Mouse (Mus musculus) embryonic facial prominence, embryonic 13.5 days (tissue): ENCODE data around the gene Ffar4. TPM values are rescaled to one million over a fixed set of nuclear protein-coding genes. Genes with fewer than 3 reads are reported as not detected.

Experiments used
- ATAC-seq: fragments of 200-750 bp; cut with Nextera tagmentation; 2 replicates; pipeline ENCODE4 v1.8.0; 2017; ENCODE audit warnings: low read depth; ENCODE audit not compliant: insufficient number of reproducible peaks, insufficient read depth, low FRiP score, low TSS enrichment
- H3K27ac ChIP-seq: fragments of 300-500 bp; sonication (generic); 2 replicates; pipeline ENCODE4 v1.5.1; 2015; ENCODE audit warnings: moderate library complexity, mild to moderate bottlenecking, inconsistent platforms
- H3K27me3 ChIP-seq: fragments of 300-500 bp; sonication (generic); 2 replicates; pipeline ENCODE4 v1.6.1; 2015; ENCODE audit warnings: mild to moderate bottlenecking, inconsistent platforms
- H3K36me3 ChIP-seq: fragments of 300-500 bp; sonication (generic); 2 replicates; pipeline ENCODE4 v1.6.1; 2015; ENCODE audit warnings: mild to moderate bottlenecking, inconsistent platforms
- H3K4me1 ChIP-seq: fragments of 300-500 bp; sonication (generic); 2 replicates; pipeline ENCODE4 v1.6.1; 2015; ENCODE audit warnings: inconsistent platforms
- H3K4me2 ChIP-seq: fragments of 300-500 bp; sonication (generic); 2 replicates; pipeline ENCODE4 v1.6.1; 2015; ENCODE audit warnings: moderate library complexity, mild to moderate bottlenecking, inconsistent platforms
- H3K4me3 ChIP-seq: fragments of 300-500 bp; sonication (generic); 2 replicates; pipeline ENCODE4 v1.5.1; 2015; ENCODE audit warnings: mild to moderate bottlenecking, inconsistent platforms
- H3K9ac ChIP-seq: fragments of 300-500 bp; sonication (generic); 2 replicates; pipeline ENCODE4 v1.6.1; 2015; ENCODE audit warnings: mild to moderate bottlenecking, inconsistent platforms
- H3K9me3 ChIP-seq: fragments of 300-500 bp; sonication (generic); 2 replicates; pipeline ENCODE4 v1.6.1; 2016; ENCODE audit warnings: inconsistent platforms
- WGBS: fragments of 180-500 bp; shearing (Covaris S2); methylation state at CpG from one replicate; pipeline ENCODE4 v1.1.7; 2015; ENCODE audit warnings: mixed read lengths; 5-methylcytosine and 5-hydroxymethylcytosine counted together
- polyA plus RNA-seq: library from polyadenylated mRNA; unstranded; fragments of >200 nt; fragmentation: Nextera tagmentation; extraction: Ambion mirVana; gene quantifications from 2 replicates; pipeline ENCODE4 v1.2.1, GENCODE M21; 2015

Ffar4 gene
- polyA plus RNA-seq, 1 experiment from 2014 or later, result not detected

GRCm38 (mm10) chr19:38109506-38110242 is 12.8 kb downstream of the Ffar4 start:
- 92% methylated on average over 15 of the region's 15 CpGs for whole genome bisulfite sequencing
- Histone ChIP-seq H3K27ac (no peak overlapping the region), H3K9me3 (no peaks in the 10 kb centered on the region), H3K27me3 (no peaks in the 10 kb centered on the region; the same call in 1 of the 2 replicates), H3K9ac (no peak overlapping the region), H3K4me1 (no peaks in the 10 kb centered on the region), H3K4me3 (no peak overlapping the region), H3K36me3 (no peaks in the 10 kb centered on the region), H3K4me2 (no peak overlapping the region)
- ATAC-seq, result no peak

GRCm38 (mm10) chr19:38111056-38111455 is 14.2 kb downstream of the Ffar4 start:
- H3K27me3 ChIP-seq, result no peaks in the 10 kb centered on the region
- H3K27ac ChIP-seq, result no peak overlapping the region
- no peak overlapping the region for H3K9ac ChIP-seq
- H3K4me3 ChIP-seq, result no peak overlapping the region
- no peaks in the 10 kb centered on the region for H3K36me3 ChIP-seq
- H3K9me3 ChIP-seq, result no peaks in the 10 kb centered on the region
- no peak for ATAC-seq
- 70% methylated on average over 8 of the region's 8 CpGs for WGBS
- no peak overlapping the region for H3K4me2 ChIP-seq
- H3K4me1 ChIP-seq, result no peaks in the 10 kb centered on the region

GRCm38 (mm10) chr19:38112575-38112974 is 15.7 kb downstream of the Ffar4 start:
- no peak for ATAC-seq
- H3K27ac ChIP-seq, result no peak overlapping the region
- H3K4me1 ChIP-seq, result no peaks in the 10 kb centered on the region
- WGBS, result 40% methylated on average over 4 of the region's 4 CpGs
- no peaks in the 10 kb centered on the region for H3K9me3 ChIP-seq
- H3K36me3 ChIP-seq, result no peaks in the 10 kb centered on the region
- no peaks in the 10 kb centered on the region for H3K27me3 ChIP-seq
- H3K4me2 ChIP-seq, result no peak overlapping the region
- no peak overlapping the region for H3K4me3 ChIP-seq
- H3K9ac ChIP-seq, result no peak overlapping the region

- WGBS, result 87% methylated on average over 7 of the region's 7 CpGs
Measured at GRCm38 (mm10) chr19:38114834-38115491, 18.1 kb downstream of the Ffar4 start.

GRCm38 (mm10) chr19:38120123-38120760 is 23.4 kb downstream of the Ffar4 start:
- Histone ChIP-seq H3K9me3 (no peaks in the 10 kb centered on the region), H3K4me3 (no peak overlapping the region), H3K36me3 (no peaks in the 10 kb centered on the region), H3K9ac (no peak overlapping the region), H3K4me1 (peaks cover 8% of the 10 kb centered on the region; the same call in 1 of the 2 replicates), H3K4me2 (no peak overlapping the region), H3K27me3 (peaks cover 38% of the 10 kb centered on the region), H3K27ac (no peak overlapping the region)
- no peak for ATAC-seq
- 83% methylated on average over 5 of the region's 5 CpGs for WGBS

More at GRCm38 (mm10) chr19:38114834-38115491, 18.1 kb downstream of the Ffar4 start:
- Histone ChIP-seq H3K9ac (no peak overlapping the region), H3K4me2 (no peak overlapping the region), H3K4me3 (no peak overlapping the region), H3K9me3 (no peaks in the 10 kb centered on the region), H3K27me3 (no peaks in the 10 kb centered on the region), H3K36me3 (no peaks in the 10 kb centered on the region), H3K27ac (no peak overlapping the region), H3K4me1 (no peaks in the 10 kb centered on the region)
- ATAC-seq, result no peak

GRCm38 (mm10) chr19:38123921-38124320 is 27.1 kb downstream of the Ffar4 start:
- no peaks in the 10 kb centered on the region for H3K9me3 ChIP-seq
- H3K27me3 ChIP-seq, result peaks cover 47% of the 10 kb centered on the region
- H3K9ac ChIP-seq, result peak overlapping the region; percentile 64; the same call in 1 of the 2 replicates
- H3K4me2 ChIP-seq, result peak overlapping the region; percentile 86
- no peak for ATAC-seq
- 37% methylated on average over 9 of the region's 9 CpGs for WGBS
- no peak overlapping the region for H3K27ac ChIP-seq
- H3K4me1 ChIP-seq, result peaks cover 8% of the 10 kb centered on the region; the same call in 1 of the 2 replicates
- peak overlapping the region; percentile 55 for H3K4me3 ChIP-seq
- no peaks in the 10 kb centered on the region for H3K36me3 ChIP-seq

- Histone ChIP-seq H3K4me1 (peaks cover 8% of the 10 kb centered on the region; the same call in 1 of the 2 replicates), H3K4me3 (peak overlapping the region; percentile 55), H3K9me3 (no peaks in the 10 kb centered on the region), H3K27me3 (peaks cover 47% of the 10 kb centered on the region), H3K4me2 (peak overlapping the region; percentile 86), H3K36me3 (no peaks in the 10 kb centered on the region), H3K27ac (no peak overlapping the region), H3K9ac (peak overlapping the region; percentile 64)
- 1% methylated on average over 56 of the region's 77 CpGs for WGBS
- 0 out of 2 replicates have a peak, but pooled peaks have one; percentile 3 for ATAC-seq
Measured at GRCm38 (mm10) chr19:38124401-38125218, 27.7 kb downstream of the Ffar4 start.

- 65% methylated on average over 6 of the region's 6 CpGs for WGBS
- Histone ChIP-seq H3K4me1 (peaks cover 8% of the 10 kb centered on the region; the same call in 1 of the 2 replicates), H3K27ac (no peak within 1 kb of the TSS), H3K27me3 (peaks cover 47% of the 10 kb centered on the region), H3K9ac (peak within 1 kb of the TSS; percentile 64), H3K4me3 (peak within 1 kb of the TSS; percentile 55), H3K4me2 (peak within 1 kb of the TSS; percentile 86), H3K36me3 (no peaks in the 10 kb centered on the region), H3K9me3 (no peaks in the 10 kb centered on the region)
- ATAC-seq, result no peak
Measured at GRCm38 (mm10) chr19:38125219-38125610, 28.3 kb downstream of the Ffar4 start, which contains the start of gene Rbp4. Gene Rbp4 (minus strand): TSS chr19:38125281.

GRCm38 (mm10) chr19:38126656-38127055 is 29.8 kb downstream of the Ffar4 start:
- peaks cover 45% of the 10 kb centered on the region for H3K27me3 ChIP-seq
- WGBS, result 68% methylated on average over 8 of the region's 8 CpGs
- no peak overlapping the region for H3K9ac ChIP-seq
- H3K9me3 ChIP-seq, result no peaks in the 10 kb centered on the region
- H3K4me1 ChIP-seq, result peaks cover 8% of the 10 kb centered on the region; the same call in 1 of the 2 replicates
- no peak overlapping the region for H3K4me3 ChIP-seq
- H3K4me2 ChIP-seq, result no peak overlapping the region
- ATAC-seq, result no peak
- H3K27ac ChIP-seq, result no peak overlapping the region
- no peaks in the 10 kb centered on the region for H3K36me3 ChIP-seq

GRCm38 (mm10) chr19:38132481-38132880 is 35.6 kb downstream of the Ffar4 start, which contains the start of gene Pde6c:
Gene Pde6c (plus strand): TSS chr19:38132781.
- no peak within 1 kb of the TSS for H3K9ac ChIP-seq
- no peaks in the 10 kb centered on the region for H3K27me3 ChIP-seq
- H3K36me3 ChIP-seq, result no peaks in the 10 kb centered on the region
- H3K4me3 ChIP-seq, result no peak within 1 kb of the TSS
- H3K27ac ChIP-seq, result no peak within 1 kb of the TSS
- H3K4me2 ChIP-seq, result no peak within 1 kb of the TSS
- no peak for ATAC-seq
- 73% methylated on average over 6 of the region's 6 CpGs for WGBS
- no peaks in the 10 kb centered on the region for H3K4me1 ChIP-seq
- no peaks in the 10 kb centered on the region for H3K9me3 ChIP-seq

- H3K4me3 ChIP-seq, result no peak overlapping the region
- H3K9ac ChIP-seq, result no peak overlapping the region
- ATAC-seq, result no peak
- no peaks in the 10 kb centered on the region for H3K9me3 ChIP-seq
- WGBS, result 64% methylated on average over 11 of the region's 11 CpGs
- H3K27me3 ChIP-seq, result no peaks in the 10 kb centered on the region
- H3K4me1 ChIP-seq, result no peaks in the 10 kb centered on the region
- no peaks in the 10 kb centered on the region for H3K36me3 ChIP-seq
- no peak overlapping the region for H3K4me2 ChIP-seq
- H3K27ac ChIP-seq, result no peak overlapping the region
Measured at GRCm38 (mm10) chr19:38133986-38134385, 37.1 kb downstream of the Ffar4 start.
